Mouse (Mus musculus) bone marrow macrophage, adult 2 months (primary cell): ENCODE data around the gene Ehbp1.

ENCODE experiments used
- CTCF ChIP-seq: IDR thresholded peaks from 2 replicates; pipeline ENCODE4 v1.5.1; 2012; ENCODE audit warnings: low read depth, mild to moderate bottlenecking, low read length, moderate library complexity
- POLR2A ChIP-seq: IDR thresholded peaks from 2 replicates; pipeline ENCODE4 v1.6.1; 2012; ENCODE audit warnings: mild to moderate bottlenecking, low read depth, low read length, borderline replicate concordance

DNA sequence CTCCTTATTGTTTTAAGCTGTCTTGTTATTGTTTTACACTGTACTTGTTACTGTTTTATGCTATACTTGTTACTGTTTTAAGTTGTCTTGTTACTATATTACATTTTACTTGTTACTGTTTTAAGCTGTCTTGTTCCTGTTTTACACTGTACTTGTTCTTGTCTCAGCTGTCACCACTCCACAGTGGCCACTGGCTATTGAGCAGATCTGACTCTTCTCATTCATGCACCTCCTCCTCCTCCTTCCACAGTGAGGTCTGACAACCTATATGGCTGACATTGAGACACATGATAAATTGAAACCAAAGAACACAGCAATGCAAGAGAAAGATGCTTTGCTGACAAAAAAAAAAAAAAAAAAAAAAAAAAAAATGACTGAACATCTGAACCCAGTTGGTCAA lies 203.6 kb downstream of the Ehbp1 start:
- TF ChIP-seq CTCF (no peak), POLR2A (no peak)
